Mouse (Mus musculus): ENCODE data around the gene Plet1. TPM values are rescaled to one million over a fixed set of nuclear protein-coding genes. Genes with fewer than 3 reads are reported as not detected.

Plet1 gene
- polyA plus RNA-seq, 1 experiment from 2014 or later, result not detected

DNA sequence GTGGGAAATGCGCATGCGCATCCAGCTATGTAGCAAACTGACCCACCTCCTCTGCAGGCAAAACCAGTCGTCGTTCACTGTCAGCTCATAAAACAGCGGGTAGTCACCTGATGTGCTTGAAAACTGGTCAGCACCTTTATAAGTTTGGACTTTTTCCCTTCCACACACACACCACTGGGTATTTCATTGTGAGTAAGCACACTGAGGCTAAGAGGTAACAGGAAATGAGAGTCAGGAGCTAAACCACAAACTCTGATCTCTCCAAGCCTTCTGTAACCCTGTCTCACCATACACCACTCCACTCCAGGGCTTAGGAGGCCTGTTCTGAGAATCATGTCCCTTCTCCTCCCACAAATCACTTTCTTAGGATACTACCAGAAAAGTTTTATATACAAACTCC is 31.3 kb downstream of the Plet1 start:
- H3K4me3 ChIP-seq, result no peak overlapping the region
- 73% methylated on average over 5 of the region's 5 CpGs for WGBS
- peaks cover 14% of the 10 kb centered on the region for H3K4me1 ChIP-seq
- H3K27me3 ChIP-seq (ENCODE audit: low read depth, poor library complexity, severe bottlenecking), result no peaks in the 10 kb centered on the region
- no peak for DNase-seq (ENCODE audit: low spot score)
- no peak overlapping the region for H3K27ac ChIP-seq
- no peaks in the 10 kb centered on the region for H3K9me3 ChIP-seq (replicated peaks)
- 0 out of 2 replicates have a peak, but pooled peaks cover 8% of the 10 kb centered on the region for H3K36me3 ChIP-seq

DNA sequence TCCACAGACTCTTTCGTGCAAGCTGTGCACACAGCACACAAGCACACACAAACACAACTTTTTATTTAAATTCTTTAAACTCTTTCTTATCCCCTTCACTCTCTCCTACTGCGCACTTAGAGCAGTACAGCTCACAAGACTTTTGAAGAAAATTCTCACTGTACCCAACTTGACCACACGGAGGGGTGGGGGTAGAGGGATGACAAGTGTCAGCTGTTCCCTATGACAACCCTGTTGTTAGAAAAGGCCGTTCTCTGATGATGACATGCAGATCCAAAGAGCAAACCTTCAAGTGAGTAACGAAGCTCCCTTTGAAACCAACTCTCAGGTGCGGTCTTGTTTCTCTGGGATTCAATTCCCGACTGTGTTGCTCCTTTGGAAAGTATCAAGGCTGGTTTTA is 33.5 kb downstream of the Plet1 start:
- WGBS, result 53% methylated on average over 7 of the region's 7 CpGs
- Histone ChIP-seq H3K27ac (peak overlapping the region; percentile 92; the same call in 1 of the 2 replicates), H3K36me3 (0 out of 2 replicates have a peak, but pooled peaks cover 6% of the 10 kb centered on the region), H3K4me1 (peaks cover 14% of the 10 kb centered on the region), H3K4me3 (peak overlapping the region; percentile 89), H3K27me3 (ENCODE audit: low read depth, poor library complexity, severe bottlenecking) (no peaks in the 10 kb centered on the region), H3K9me3 (replicated peaks) (no peaks in the 10 kb centered on the region)
- no peak for DNase-seq (ENCODE audit: low spot score)

DNA sequence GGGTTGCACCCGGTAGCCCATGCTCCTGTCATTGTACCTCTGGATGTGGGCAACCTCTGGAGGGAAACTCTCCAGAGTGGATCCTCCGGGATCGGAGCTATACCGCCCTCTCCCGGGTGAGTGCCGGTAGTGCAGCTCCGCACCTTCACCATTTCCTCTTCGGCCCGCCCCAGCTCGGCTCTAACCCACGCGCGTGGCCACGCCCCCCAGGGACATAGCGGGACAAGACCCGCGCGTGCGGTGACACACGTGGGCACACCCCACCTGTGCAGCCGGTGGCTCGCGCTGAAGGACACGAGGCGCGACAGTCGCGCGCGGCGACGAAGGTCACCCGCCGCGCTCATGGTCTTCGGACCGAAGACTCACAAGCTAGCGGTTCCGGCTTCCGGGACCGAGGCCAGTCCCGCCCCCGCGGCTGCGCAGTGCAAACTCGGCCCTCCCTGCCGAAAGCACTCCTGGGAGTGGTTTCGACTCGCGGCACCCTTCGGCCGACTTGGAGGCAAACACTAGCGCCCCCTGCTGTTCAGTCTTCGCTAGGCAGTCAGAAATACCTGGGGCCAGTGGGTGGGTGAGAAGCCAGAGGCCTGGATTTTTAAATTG is 34.1 kb downstream of the Plet1 start, which contains the start of gene Pts:
TSS of gene Pts (minus strand) at position 432 of the 600 bp plus-strand sequence.
- Histone ChIP-seq H3K36me3 (0 out of 2 replicates have a peak, but pooled peaks cover 6% of the 10 kb centered on the region), H3K27ac (peak within 1 kb of the TSS; percentile 92)
- whole genome bisulfite sequencing, result under 1% methylated on average over 54 of the region's 54 CpGs

DNA sequence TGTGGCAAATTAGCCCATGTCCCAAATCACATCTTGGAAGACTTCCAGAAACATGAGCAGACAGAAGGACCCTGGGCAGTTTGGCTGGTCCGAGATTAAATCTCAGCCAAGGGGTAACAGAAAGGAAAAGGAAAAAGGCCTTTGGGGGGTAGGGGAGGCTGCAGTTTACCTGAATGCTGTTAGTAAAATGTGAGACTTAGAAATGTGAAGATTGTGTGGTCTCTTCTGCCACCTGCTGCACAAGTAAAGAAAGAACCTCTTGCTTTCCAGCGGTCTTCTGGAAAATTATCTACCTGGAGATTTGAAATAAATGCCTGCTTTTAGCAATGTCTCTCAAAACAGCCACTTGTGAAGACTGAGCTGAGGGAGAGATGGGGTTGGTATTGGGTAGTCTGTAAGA is 36.6 kb downstream of the Plet1 start:
- Histone ChIP-seq H3K36me3 (no peaks in the 10 kb centered on the region), H3K4me3 (no peak overlapping the region), H3K4me1 (peaks cover 14% of the 10 kb centered on the region), H3K9me3 (replicated peaks) (no peaks in the 10 kb centered on the region), H3K27me3 (ENCODE audit: low read depth, poor library complexity, severe bottlenecking) (no peaks in the 10 kb centered on the region), H3K27ac (no peak overlapping the region)
- WGBS, result 31% methylated on average over 2 of the region's 2 CpGs
- DNase-seq (ENCODE audit: low spot score), result no peak

More for the DNA sequence above, 34.1 kb downstream of the Plet1 start, which contains the start of gene Pts:
- Histone ChIP-seq H3K4me3 (peak within 1 kb of the TSS; percentile 89), H3K27me3 (ENCODE audit: low read depth, poor library complexity, severe bottlenecking) (no peaks in the 10 kb centered on the region), H3K9me3 (replicated peaks) (no peaks in the 10 kb centered on the region), H3K4me1 (peaks cover 14% of the 10 kb centered on the region)
- DNase-seq (ENCODE audit: low spot score), result peak; percentile 99

DNA sequence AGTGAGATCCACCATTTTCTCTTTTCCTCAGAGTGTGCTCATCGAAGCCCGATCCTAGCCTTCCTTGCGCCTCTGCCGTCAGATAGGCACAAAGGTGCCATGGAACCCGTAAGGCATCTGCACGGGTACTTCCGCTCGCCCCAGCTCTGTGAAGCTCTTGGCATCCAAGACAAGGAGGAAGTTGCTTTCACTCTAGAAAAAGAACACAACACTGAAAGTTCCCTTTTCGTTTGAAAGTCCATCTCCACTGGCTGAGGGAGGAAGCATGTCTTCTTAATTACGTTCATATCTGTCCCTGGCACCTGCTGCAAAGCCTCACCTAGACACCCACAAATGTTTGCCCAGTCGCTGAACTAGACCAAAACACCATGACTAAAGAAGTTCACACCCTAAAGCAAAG is 39.0 kb downstream of the Plet1 start:
- H3K36me3 ChIP-seq, result no peaks in the 10 kb centered on the region
- H3K27me3 ChIP-seq (ENCODE audit: low read depth, poor library complexity, severe bottlenecking), result no peaks in the 10 kb centered on the region
- H3K9me3 ChIP-seq (replicated peaks), result no peaks in the 10 kb centered on the region
- peaks cover 1% of the 10 kb centered on the region; the same call in 1 of the 2 replicates for H3K4me1 ChIP-seq
- no peak for DNase-seq (ENCODE audit: low spot score)
- 84% methylated on average over 11 of the region's 11 CpGs for WGBS
- no peak overlapping the region for H3K4me3 ChIP-seq
- no peak overlapping the region for H3K27ac ChIP-seq

DNA sequence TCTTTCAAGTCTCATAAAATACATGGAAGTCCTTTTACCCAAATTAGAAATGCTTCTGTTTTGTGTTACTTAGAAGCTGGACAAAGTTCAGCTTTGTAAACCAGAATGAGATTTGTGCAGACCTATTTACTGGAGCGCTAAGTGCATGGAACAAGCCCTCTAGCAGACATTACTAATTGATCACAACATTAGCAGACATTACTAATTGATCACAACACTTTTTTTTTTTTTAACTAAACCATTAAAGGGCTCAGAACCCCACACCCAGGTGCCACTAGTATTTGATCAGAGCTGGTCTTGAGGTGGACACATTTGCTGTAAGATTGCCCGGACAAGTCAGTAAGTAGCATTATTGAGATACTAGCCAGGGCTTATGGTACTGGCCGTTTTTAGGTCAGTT is 39.5 kb downstream of the Plet1 start:
- 75% methylated on average over 3 of the region's 3 CpGs for WGBS
- Histone ChIP-seq H3K27ac (no peak overlapping the region), H3K27me3 (ENCODE audit: low read depth, poor library complexity, severe bottlenecking) (no peaks in the 10 kb centered on the region), H3K36me3 (no peaks in the 10 kb centered on the region), H3K4me3 (no peak overlapping the region), H3K4me1 (no peaks in the 10 kb centered on the region), H3K9me3 (replicated peaks) (no peaks in the 10 kb centered on the region)
- no peak for DNase-seq (ENCODE audit: low spot score)

DNA sequence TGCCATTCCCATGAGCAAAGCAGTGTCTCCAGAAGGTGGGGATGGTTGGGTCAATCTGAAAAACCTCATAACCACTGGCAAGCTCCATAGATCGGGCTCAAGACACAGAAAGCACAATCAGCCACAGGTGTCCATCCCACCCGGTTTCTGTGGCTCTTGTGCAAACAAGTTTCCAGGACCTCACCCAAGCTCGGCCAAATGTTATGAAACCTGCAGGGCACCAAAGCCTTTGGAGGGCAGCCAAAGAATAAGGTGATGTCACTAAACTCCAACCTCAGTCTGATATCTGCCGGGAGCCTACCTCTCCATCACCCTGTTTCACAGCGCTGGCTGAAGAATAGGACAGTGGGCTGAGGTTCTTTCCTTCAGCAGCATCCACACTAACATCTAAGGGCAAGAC is 41.6 kb downstream of the Plet1 start:
- H3K36me3 ChIP-seq, result no peaks in the 10 kb centered on the region
- no peak overlapping the region for H3K27ac ChIP-seq
- H3K27me3 ChIP-seq (ENCODE audit: low read depth, poor library complexity, severe bottlenecking), result no peaks in the 10 kb centered on the region
- 89% methylated on average over 5 of the region's 5 CpGs for WGBS
- DNase-seq (ENCODE audit: low spot score), result no peak
- no peaks in the 10 kb centered on the region for H3K9me3 ChIP-seq (replicated peaks)
- peaks cover 7% of the 10 kb centered on the region; the same call in 1 of the 2 replicates for H3K4me1 ChIP-seq
- H3K4me3 ChIP-seq, result no peak overlapping the region

DNA sequence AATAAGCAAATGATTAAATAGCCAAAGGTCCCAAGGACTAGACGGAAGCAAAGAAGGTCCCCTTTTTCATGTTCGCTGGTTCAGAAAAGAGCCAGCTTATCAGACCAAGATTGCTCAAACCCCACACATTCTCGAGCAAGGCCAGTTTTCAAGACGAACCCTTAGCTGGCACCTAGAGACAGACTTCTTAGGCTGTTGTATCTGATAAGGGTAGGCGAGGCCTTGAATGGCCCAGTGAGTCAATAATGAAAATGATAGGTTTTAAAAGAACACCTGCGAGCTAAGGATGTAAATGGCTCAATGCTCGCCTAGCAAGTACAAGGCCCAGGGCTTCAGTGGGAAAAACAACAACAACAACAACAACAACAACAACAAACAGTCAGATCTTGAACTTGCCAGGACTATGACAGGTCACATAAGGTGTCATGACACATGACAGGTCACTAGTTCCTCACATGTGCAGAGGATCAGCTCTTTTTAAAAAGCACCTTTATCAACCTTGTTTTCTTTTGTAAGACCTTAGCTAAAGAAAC is 42.3 kb downstream of the Plet1 start:
- 89% methylated on average over 7 of the region's 7 CpGs for WGBS
- Histone ChIP-seq H3K36me3 (no peaks in the 10 kb centered on the region), H3K27me3 (ENCODE audit: low read depth, poor library complexity, severe bottlenecking) (no peaks in the 10 kb centered on the region), H3K4me3 (no peak overlapping the region), H3K27ac (no peak overlapping the region), H3K9me3 (replicated peaks) (no peaks in the 10 kb centered on the region), H3K4me1 (peaks cover 7% of the 10 kb centered on the region; the same call in 1 of the 2 replicates)
- no peak for DNase-seq (ENCODE audit: low spot score)

DNA sequence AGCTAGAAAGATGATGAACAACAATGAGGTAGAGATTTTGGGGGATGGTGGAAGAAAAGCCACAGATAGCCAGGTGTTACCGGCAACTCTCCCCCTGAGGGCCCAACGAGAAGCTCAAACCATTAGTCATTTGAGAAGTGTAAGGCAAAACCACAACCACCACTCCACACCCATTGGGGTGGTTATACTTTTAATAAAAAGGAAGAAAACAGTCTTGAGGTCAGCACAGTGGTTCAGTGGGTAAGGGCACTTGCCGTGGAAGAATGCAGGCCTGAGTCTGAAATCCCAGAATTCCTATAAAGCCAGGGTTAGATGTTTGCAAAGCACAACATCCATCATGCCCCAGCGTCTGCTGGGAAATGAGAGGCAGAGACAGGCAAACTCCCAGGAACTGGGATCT is 43.0 kb downstream of the Plet1 start:
- 67% methylated on average over 4 of the region's 4 CpGs for WGBS
- Histone ChIP-seq H3K27me3 (ENCODE audit: low read depth, poor library complexity, severe bottlenecking) (no peaks in the 10 kb centered on the region), H3K4me3 (no peak overlapping the region), H3K27ac (no peak overlapping the region), H3K4me1 (peaks cover 7% of the 10 kb centered on the region; the same call in 1 of the 2 replicates), H3K36me3 (no peaks in the 10 kb centered on the region), H3K9me3 (replicated peaks) (no peaks in the 10 kb centered on the region)
- no peak for DNase-seq (ENCODE audit: low spot score)

DNA sequence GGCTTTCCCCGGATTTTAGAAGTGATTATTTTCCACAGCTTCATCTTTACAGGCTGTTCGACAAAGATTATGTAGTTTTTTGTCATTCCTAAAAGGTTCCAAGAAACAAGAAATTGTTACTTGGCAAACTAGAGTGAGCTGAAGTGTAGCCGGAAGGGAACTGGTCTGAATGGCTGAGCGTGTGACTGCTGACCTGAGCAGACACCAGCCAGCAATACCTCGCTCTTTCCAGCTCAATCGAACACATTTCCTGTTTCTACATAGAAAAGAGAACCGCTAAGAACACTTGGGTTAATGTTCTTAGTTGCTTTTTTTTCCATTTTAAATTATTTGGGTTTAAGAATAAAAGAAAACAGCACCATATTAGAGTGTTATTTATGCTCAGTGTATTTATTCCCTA is 45.8 kb downstream of the Plet1 start:
- Histone ChIP-seq H3K4me3 (no peak overlapping the region), H3K36me3 (no peaks in the 10 kb centered on the region), H3K27ac (no peak overlapping the region), H3K9me3 (replicated peaks) (no peaks in the 10 kb centered on the region), H3K4me1 (peaks cover 7% of the 10 kb centered on the region; the same call in 1 of the 2 replicates), H3K27me3 (ENCODE audit: low read depth, poor library complexity, severe bottlenecking) (no peaks in the 10 kb centered on the region)
- DNase-seq (ENCODE audit: low spot score), result no peak
- WGBS, result 81% methylated on average over 7 of the region's 7 CpGs

DNA sequence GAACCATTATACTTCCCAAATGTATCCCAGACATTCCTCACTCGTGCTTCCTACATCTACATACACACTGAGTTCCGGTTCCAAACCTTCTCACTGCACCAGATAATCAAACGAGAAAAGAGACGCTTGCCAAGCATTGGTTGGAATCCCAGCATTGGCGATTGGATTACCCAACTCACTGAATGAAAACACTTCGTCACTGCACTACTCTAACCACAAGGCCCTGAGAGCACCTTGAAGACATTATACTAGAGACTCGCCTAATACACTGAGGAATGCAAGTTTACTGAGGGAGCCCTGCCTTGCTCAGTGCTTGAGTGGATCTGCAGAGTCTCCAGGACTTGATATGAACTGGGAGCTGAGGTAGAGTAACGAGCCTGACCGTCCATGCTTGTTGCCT is 48.1 kb downstream of the Plet1 start:
- no peaks in the 10 kb centered on the region for H3K27me3 ChIP-seq (ENCODE audit: low read depth, poor library complexity, severe bottlenecking)
- no peak overlapping the region for H3K4me3 ChIP-seq
- no peaks in the 10 kb centered on the region for H3K9me3 ChIP-seq (replicated peaks)
- H3K27ac ChIP-seq, result no peak overlapping the region
- WGBS, result 82% methylated on average over 9 of the region's 9 CpGs
- H3K4me1 ChIP-seq, result peaks cover 7% of the 10 kb centered on the region; the same call in 1 of the 2 replicates
- H3K36me3 ChIP-seq, result no peaks in the 10 kb centered on the region
- no peak for DNase-seq (ENCODE audit: low spot score)

DNA sequence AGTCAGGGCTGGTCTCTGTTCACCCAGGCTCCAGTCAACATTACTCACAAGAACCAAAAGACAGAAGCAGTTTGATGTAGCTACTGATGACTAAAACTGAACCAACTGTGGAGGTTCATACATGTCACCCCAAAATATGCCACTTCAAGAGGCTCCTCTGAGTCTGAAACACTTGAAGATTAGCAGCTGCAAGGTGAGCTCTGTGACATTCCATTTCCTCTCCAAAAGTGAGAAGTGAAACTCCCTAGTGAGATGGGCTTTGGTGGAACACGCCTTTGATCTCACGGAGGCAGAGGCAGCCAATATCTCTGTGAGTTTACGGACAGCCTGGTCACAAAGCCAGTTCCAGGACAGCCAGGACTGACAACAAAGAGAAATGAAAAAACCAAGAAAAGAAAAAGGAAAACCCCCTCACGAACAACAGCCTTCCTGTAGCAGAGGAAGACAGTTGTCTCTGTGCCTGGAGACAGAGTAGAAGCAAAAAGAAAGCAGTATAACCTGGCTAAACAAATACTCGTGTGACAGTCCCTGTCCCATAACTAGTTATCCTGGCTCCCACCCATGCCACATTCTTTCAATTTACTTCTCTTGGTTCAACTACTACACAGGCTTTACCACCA is 53.6 kb downstream of the Plet1 start:
- no peak overlapping the region for H3K27ac ChIP-seq
- no peaks in the 10 kb centered on the region for H3K36me3 ChIP-seq
- no peak overlapping the region for H3K4me3 ChIP-seq
- H3K27me3 ChIP-seq (ENCODE audit: low read depth, poor library complexity, severe bottlenecking), result no peaks in the 10 kb centered on the region
- H3K9me3 ChIP-seq (replicated peaks), result no peaks in the 10 kb centered on the region
- no peaks in the 10 kb centered on the region for H3K4me1 ChIP-seq
- WGBS, result 38% methylated on average over 5 of the region's 5 CpGs
- no peak for DNase-seq (ENCODE audit: low spot score)

DNA sequence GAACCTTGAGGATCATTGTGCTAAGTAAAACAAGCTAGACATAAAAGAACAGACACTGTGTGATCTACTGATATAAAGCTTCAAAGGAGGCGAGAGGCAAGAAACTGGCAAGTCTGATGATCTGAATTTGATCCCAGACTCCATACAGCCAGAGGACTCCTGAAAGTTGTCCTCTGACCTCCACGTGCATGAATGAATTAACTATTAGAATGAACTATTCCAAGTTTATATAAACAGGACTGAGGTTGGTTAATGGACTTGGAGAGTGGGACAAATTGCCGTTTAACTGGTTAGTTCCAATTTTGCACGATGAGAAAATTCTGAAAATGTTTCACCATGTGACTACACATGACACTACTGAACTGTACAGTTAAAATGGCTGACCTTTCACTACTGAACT is 54.6 kb downstream of the Plet1 start:
- H3K27ac ChIP-seq, result no peak overlapping the region
- no peak overlapping the region for H3K4me3 ChIP-seq
- H3K27me3 ChIP-seq (ENCODE audit: low read depth, poor library complexity, severe bottlenecking), result no peaks in the 10 kb centered on the region
- no peaks in the 10 kb centered on the region for H3K36me3 ChIP-seq
- no peaks in the 10 kb centered on the region for H3K4me1 ChIP-seq
- H3K9me3 ChIP-seq (replicated peaks), result no peaks in the 10 kb centered on the region
- WGBS, result 92% methylated on average over 4 of the region's 4 CpGs
- no peak for DNase-seq (ENCODE audit: low spot score)
